Mouse (Mus musculus) heart, adult 11 months (tissue): ENCODE results near the gene Vav2.

ENCODE experiments used
- DNase-seq: peaks from one replicate; pipeline ENCODE4 v3.0.0; 2022

The Vav2 gene

GRCm38 (mm10) chr2:27426855-27427457, at the start of gene Vav2:
Gene Vav2, minus strand, starts transcription at chr2:27427033.
- peak; percentile 99 for DNase-seq

- DNase-seq = peak; percentile 100
Observed at GRCm38 (mm10) chr2:27475495-27476302, 48.9 kb upstream of the Vav2 start.

- peak; percentile 95 for DNase-seq
Observed at GRCm38 (mm10) chr2:27474621-27475484, 48.0 kb upstream of the Vav2 start.

DNA sequence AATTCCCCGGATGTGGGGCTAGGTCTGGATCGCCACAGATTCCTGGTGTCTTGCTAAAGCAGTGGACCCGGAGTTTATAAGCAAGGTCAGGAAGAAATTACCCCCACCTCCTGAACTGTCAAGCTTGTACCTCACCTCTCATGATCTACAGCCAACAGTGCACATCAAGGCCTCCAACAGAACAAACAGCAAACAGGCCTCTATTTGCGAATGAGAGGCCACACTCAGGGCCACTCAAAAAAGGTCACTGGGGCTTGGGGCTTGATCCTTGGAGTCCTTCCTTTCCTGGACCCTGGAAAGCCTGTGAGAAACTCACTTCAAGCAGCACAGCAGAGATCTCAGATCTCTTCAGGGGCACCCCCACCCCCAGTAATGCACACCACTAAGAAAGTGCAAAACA, 47.1 kb upstream of the Vav2 start:
- DNase-seq = peak; percentile 87

DNA sequence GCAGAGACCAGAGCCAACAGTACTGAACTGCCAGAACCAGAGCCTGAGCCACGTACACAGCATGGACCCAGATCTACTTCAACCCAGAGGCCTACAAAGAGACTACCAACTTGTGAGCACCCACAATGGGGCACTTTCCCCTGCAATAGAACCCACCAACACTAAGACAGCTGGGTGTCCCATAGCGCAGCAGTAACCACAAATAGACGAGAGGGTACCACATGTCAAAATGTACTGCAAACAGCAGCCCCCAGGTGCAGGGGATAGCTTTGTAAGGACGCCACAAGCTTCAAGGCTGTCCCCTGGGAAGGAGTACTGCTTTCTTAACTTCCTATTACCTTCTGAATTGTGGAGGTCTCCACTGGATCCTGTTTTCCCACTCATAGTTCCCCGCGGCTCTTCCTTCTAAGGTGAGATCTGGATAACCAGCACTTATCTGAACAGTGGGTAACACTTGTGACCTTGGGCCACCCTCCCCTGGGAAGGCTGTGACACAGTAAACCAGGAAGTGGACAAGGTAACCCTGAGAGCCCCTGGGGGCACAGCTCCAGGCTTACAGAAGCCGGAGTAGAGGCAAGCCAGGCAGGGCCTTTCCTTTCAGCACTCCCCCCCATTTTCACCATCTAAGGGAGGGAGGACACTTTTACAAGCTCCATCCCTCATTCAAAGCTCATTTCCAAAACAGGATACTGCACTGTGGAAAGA, 46.4 kb upstream of the Vav2 start:
- DNase-seq = peak; percentile 92

- DNase-seq = peak; percentile 88
Observed at GRCm38 (mm10) chr2:27471170-27471584, 44.3 kb upstream of the Vav2 start.

- no peak for DNase-seq
Observed at GRCm38 (mm10) chr2:27470535-27470934, 43.7 kb upstream of the Vav2 start.

DNA sequence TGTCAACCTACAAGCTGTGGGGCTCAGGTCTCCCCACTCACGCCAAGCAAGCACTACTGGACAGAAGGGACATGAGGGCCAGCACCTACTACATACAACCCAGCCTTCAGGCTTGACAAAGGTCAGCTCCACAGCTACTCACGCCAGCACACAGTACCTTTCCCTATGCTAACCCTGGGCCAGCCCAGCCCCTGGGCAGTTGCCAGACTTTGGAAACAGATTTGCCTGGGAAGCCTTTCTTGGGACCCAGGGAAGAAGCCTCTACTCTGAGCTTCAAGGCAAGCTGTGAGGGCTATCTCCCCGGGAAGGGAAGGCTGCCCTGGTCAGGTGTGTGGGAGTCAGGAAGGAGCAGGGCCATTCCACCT, 43.1 kb upstream of the Vav2 start:
- DNase-seq = peak; percentile 90

GRCm38 (mm10) chr2:27469292-27469990, 42.6 kb upstream of the Vav2 start:
- peak; percentile 81 for DNase-seq

- no peak for DNase-seq
Observed at GRCm38 (mm10) chr2:27462901-27463300, 36.1 kb upstream of the Vav2 start.

DNA sequence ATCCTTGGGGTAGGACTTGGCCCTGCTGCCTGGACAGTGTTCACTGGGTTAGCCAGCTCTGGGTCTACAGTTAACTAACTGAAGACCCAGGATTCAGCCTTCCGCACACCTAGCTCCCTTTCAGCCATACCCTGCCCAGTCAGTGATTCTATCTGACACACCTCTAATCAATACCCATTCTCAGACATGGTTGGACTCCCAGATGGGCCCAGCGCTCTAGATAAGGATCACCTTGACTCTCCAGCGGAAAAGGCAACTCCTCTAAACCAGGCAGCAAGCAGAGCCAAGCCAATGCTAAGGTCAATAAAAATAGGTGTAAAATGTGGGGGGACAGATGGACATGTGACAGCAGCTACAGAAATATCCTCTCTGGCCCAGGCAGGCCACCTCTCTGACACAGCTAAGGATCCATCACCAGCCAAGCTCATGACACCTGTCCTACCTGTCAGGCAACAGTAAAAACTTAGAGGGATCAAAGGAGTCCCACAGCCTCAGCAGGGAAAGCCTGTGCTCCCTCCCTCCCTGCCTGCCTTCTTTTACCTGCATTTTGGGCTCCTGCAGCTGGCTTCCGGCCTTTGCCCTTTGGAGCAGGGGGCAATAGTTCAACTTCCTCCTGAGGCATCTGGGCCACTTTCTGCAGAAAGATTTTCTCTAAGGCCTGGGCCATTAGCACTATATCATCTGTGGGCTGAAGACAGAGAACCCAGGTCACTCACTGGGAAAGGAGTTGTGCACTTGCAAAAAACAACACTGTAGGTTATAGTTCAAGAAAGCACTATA, 35.2 kb upstream of the Vav2 start:
- no peak for DNase-seq

GRCm38 (mm10) chr2:27460651-27461050, 33.8 kb upstream of the Vav2 start:
- no peak for DNase-seq

DNA sequence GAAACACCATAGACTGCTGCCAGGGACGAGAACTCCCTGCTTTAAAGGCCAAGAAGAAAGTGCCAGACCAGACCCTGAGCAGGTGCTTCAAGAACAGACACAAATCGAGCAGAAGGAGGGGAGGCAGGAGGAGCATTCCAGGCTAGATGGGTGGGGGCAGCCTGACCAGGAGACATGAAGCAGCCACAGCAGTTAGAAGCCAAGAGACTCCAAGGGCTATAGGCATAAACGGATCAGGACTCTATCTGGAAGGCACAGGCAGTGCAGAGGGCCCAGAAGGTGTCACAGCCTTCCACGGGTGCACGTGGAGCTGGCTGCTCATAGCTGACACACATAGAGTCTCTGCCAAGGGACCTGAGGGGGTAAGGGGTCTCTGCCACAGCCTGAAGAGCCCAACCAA, 33.3 kb upstream of the Vav2 start:
- DNase-seq = no peak

DNA sequence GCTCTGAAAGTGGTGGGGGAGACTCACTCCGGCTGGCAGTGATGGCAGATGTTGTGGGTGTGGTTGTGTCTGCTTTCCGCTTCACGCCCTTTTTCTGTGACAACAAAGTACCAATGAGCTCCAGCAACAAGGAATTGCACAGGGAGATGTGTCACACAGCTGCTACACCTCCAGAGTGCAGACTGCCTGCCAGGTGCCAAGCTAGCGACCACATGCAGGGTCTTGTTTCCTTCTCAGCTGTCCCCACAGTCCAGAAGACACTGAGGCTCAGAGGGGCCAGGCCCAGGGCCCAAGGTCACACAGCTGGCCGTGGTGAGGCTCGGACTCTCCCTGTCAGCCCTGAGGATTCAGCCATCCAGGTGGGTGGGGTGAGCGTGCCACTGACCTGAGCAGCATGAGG, 32.9 kb upstream of the Vav2 start:
- DNase-seq = no peak

- no peak for DNase-seq
Observed at GRCm38 (mm10) chr2:27450226-27450625, 23.4 kb upstream of the Vav2 start.

- DNase-seq = no peak
Observed at GRCm38 (mm10) chr2:27447782-27448181, 20.9 kb upstream of the Vav2 start.

DNA sequence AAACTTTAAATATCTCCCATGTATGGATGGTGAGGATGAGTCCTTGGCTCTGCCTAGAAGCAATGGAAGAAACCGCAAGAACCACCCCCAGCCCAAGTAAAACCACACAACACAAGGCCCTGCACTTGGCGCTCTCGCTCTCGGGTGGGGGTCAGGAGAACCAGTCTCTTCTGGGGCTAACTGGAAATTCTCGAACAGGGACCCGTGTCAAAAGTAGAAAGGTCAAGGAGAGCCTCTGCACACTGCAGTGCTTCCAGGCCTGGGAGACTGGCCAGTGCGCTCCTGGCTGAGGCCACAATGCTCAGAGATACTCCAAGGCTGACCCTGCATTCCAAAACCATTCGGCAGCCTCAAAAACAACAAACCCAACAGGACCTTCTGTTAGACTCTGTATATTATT, 20.0 kb upstream of the Vav2 start:
- DNase-seq = no peak

DNA sequence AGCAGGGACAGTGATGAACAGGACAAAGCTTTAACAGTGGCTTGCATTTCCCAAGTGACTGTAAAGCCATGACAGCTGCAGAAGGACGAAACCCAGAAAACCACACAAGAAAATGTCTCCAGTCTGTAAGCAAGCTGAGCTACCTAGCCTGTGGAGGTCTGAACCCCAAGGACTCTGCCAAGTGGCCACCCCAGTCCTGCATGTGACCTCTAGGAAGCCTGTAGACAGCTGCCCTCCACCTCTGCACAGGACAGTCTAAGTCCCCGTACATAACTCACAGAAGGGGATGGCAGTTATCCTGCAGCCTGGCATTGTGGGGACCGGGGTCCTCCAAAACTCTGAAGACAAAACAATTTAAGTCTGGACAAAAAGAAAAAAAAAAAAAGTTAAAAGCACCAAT, 19.1 kb upstream of the Vav2 start:
- DNase-seq = no peak

- peak; percentile 93 for DNase-seq
Observed at GRCm38 (mm10) chr2:27443450-27443708, 16.5 kb upstream of the Vav2 start.

GRCm38 (mm10) chr2:27442708-27443449, 16.0 kb upstream of the Vav2 start:
- no peak for DNase-seq
